28 mouse cellular contexts compared by ENCODE assay signal in the genomic region with DNA sequence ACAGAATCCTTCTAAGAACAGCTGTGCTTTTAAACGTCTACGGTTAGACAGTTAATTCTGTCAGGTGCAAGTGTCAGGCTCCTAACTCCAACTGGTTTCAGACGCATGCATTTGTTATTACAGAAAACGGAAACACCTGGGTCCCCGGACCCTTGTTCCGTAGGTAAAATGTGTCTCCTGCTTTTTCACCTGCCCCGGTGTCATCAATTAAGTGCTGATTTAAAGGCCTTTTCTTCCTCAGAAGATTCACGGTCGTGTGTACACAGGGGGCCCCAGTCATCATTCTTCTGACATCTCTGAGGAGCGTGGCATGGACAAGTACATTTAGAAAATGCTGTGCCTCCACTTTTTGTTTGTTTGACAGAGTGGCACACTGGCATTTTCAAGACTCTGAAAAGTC.
"Had no signal": no experiment of that assay in that cellular context is flagged by ENCODE, and none has a peak within 500 bp of the region (broad histone marks: within the 10 kb centered on the region; RNA-seq: fewer than 3 reads in every experiment).

No protein-coding gene starts in this region.

- H3K9ac ChIP-seq: embryonic facial prominence, embryonic 12.5 days; embryonic facial prominence, embryonic 13.5 days; embryonic facial prominence, embryonic 15.5 days; forebrain, embryonic 12.5 days; forebrain, embryonic 13.5 days; forebrain, embryonic 15.5 days; forebrain, postnatal 0 days had no signal

- H3K36me3 ChIP-seq: embryonic facial prominence, embryonic 10.5 days; embryonic facial prominence, embryonic 12.5 days; embryonic facial prominence, embryonic 13.5 days; embryonic facial prominence, embryonic 15.5 days; forebrain, embryonic 10.5 days; forebrain, embryonic 12.5 days; forebrain, embryonic 15.5 days had no signal

- H3K4me2 ChIP-seq: embryonic facial prominence, embryonic 12.5 days; embryonic facial prominence, embryonic 13.5 days; embryonic facial prominence, embryonic 15.5 days; forebrain, embryonic 12.5 days; forebrain, embryonic 13.5 days; forebrain, embryonic 15.5 days had no signal

- ATAC-seq: forebrain, embryonic 13.5 days; forebrain, embryonic 14.5 days; forebrain, embryonic 15.5 days; forebrain, embryonic 16.5 days; forebrain, postnatal 0 days had no signal

- DNase-seq: cerebellum, adult 2 months; cerebellum, adult 8-10 months; cerebellum, adult 9-10 months; cerebellum, adult 9-11 months; cerebellum, postnatal 10 days; cerebellum, postnatal 14 days; cerebellum, postnatal 25 days; cerebellum, postnatal 36 days; embryo, embryonic 11 days; forebrain, postnatal 0 days; gastrocnemius, adult 2 months; gastrocnemius, postnatal 10 days; gastrocnemius, postnatal 14 days; gastrocnemius, postnatal 25 days; gastrocnemius, postnatal 36 days; heart, adult 18-20 months had no signal

- H3K4me3 ChIP-seq: embryonic facial prominence, embryonic 10.5 days; embryonic facial prominence, embryonic 12.5 days; embryonic facial prominence, embryonic 13.5 days; embryonic facial prominence, embryonic 15.5 days; erythroblast, embryonic 14.5 days; forebrain, embryonic 10.5 days; forebrain, embryonic 12.5 days; forebrain, embryonic 13.5 days; forebrain, embryonic 15.5 days; gastrocnemius, adult 2 months; heart, adult 2 months had no signal

- H3K27ac ChIP-seq: embryonic facial prominence, embryonic 10.5 days; embryonic facial prominence, embryonic 12.5 days; embryonic facial prominence, embryonic 13.5 days; embryonic facial prominence, embryonic 15.5 days; forebrain, embryonic 12.5 days; forebrain, embryonic 13.5 days; forebrain, embryonic 15.5 days; gastrocnemius, adult 2 months; heart, adult 2 months had no signal

- H3K9me3 ChIP-seq: embryonic facial prominence, embryonic 10.5 days; embryonic facial prominence, embryonic 12.5 days; embryonic facial prominence, embryonic 13.5 days; embryonic facial prominence, embryonic 15.5 days; forebrain, embryonic 10.5 days; forebrain, embryonic 12.5 days; forebrain, embryonic 13.5 days; forebrain, embryonic 15.5 days had no signal

- H3K27me3 ChIP-seq: embryonic facial prominence, embryonic 12.5 days; embryonic facial prominence, embryonic 13.5 days; embryonic facial prominence, embryonic 15.5 days; forebrain, embryonic 13.5 days; forebrain, embryonic 15.5 days had no signal
